Mouse (Mus musculus): ENCODE results near the gene Snd1.
A peak's percentile ranks its signal among the peaks of the same experiment; 100 is the strongest.

Snd1 gene

DNA sequence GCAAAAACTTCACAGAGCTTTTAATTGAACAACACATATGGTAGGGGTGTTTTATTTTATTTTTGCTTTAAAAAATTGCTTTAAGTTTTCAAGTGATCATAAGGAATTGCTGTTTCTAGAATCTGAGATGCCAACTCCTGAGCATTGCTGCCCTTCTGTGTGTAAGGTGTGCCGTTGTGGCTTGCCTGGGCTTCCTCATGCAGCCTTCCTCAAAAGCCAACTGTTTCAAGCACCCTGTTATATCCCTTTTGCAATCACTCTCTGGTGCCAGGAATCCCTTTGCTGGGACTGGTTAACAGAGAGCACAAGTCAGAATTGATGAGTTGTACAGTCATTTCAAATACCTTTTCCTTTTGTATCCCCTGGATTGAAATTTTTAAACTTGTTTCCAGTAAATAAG is 120.3 kb downstream of the Snd1 start:
- DNase-seq (ENCODE audit: low spot score), result no peak

DNA sequence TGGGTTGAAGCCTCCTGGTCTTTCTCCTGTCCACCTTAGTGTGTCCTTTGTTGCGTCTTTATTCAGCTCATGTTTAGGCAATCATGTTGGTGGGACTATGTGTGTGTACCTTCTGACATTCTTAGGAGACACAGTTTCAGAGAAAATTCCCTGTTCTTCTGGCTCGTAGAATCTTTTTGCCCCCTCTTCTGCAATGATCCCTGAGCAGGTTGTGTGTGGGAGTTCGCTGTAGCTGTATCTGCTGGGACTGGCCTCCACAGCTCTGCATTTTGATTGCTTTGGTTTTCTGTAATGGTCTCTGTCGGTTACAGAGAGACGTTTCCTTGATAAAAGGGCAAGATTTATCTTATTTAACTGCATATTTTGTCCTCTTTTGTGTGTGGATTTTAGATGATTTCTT is 122.3 kb downstream of the Snd1 start:
- peak; percentile 53 for DNase-seq (ENCODE audit: low spot score)

DNA sequence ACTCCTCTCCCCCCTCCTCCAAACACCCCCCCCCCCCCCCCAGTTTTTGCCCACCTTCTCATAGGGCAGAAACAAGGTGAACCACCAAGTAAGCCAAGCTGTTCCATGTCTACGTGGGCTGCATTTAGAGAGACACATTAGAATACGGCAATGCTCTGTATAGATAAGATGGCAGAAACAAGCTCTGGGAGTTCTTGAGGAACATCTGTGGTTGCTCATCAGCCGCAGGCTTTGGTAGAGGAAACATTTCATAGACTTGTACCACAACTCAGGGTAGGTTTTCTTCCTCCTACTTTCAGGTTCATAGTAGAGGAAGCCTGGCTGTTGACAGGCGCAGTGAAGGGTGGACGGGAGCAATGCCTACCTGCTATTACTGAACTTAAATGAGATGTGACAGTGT is 124.2 kb downstream of the Snd1 start:
- no peak for DNase-seq (ENCODE audit: low spot score)

DNA sequence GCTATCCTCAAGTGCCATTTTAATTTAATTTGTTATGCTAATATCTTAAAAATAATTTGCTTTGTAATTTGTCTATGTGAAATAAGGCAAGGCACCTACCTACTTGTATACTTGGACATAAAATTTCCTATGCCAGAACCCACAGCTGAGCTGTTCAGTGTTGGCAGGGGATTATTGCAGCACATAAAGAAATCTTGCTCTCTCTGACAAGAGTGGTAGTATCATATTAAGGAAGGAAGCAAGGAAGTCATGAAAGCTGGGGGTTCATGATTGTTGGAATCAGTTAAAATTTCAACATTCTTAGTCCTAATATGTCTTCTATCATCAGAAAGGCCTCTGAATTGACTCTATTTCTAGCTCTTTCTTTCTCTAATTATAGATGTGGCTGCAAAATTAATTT is 125.5 kb downstream of the Snd1 start:
- no peak for DNase-seq (ENCODE audit: low spot score)

DNA sequence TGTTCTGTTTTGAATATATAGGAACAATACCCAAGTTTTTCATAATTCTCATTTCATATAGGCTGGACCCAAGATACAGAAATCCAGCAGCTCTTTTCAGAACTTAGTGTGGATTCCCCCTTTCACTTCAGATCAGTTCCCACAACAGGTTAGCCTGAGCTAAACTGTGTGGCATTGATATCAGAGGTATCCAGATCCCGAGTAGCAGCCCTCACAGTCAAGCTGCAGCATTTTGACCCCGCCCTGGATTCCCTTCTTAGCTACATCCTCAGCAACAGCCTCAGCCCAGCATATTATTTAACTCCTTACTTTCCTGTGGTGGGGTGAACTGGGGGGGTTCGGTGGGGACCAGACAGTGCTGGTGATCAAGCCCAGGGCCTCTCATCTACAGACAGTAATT is 128.5 kb downstream of the Snd1 start:
- DNase-seq (ENCODE audit: low spot score), result no peak

DNA sequence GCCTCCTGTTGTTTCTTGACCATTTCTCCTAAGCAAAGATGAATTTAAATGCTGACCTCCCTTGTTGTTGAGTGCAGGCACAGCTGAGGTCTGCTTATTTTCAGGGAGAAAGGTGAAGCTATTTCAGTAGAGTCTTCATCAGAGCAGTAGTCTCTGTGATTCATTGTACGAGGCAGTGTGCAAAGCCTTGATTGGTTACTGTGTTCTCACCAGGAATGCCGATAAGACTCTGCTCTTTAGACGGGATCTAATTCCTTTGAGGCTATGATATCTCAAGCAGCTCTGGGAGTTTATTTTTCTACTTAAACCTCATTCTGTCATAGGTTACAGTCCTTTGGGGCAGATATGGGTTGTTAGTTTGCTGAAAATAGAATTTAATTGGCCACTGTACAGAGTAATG is 128.9 kb downstream of the Snd1 start:
- DNase-seq (ENCODE audit: low spot score), result no peak

DNA sequence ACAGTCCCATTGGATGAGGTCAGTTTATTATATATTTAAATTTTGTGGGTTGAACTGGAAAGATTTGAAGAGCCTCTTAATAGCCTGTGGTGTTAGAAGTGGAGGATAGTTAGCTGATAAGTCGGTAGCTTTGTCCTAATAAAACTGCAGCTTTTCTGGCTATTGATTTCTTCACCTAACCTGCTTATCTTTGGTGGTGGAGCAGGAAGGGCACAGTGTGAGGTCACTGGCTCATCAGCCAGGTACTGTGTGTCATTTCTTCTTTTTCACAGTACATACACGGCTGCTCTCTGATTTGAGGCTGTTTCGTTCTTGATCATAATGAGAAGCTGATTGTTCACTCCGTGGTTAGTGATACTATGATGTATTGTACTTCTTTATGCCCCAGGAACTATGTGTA is 134.4 kb downstream of the Snd1 start:
- DNase-seq (ENCODE audit: low spot score), result no peak

DNA sequence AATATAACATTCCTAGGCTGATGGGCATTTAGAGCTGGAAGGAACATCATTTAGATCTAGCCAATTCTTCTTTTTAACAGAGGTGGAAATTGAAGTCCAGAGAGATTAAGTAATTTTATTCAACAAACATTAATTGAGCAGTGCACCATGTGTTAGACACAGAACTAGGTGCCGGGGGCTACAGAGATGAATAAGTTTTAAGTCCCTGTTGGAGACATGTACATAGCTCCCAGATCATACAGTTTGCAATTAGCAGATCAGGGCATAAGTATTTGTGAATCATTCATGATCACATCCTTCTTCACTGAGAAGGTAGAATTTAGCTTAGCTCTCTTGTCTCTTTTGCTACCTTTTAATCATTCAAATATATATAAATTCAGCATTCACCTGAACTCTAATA is 135.2 kb downstream of the Snd1 start:
- DNase-seq (ENCODE audit: low spot score), result no peak

DNA sequence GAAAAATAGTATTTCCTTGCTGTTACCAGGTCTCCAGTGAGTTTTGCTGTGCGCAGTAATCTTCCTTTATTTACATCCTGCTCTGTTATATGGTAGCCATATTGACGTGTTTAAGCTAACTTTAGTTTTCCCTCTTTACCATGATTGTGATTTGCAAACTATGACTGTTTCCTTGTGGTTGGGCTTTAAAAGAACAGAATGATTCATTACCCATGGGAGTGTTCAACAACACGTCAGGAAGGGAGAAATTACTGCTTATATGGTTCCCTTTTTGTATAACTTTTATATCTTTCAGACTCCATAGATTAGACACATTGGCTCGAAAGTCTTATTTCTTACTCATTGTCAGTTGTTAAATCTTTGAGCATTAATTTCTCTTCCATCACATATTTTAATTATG is 138.5 kb downstream of the Snd1 start:
- DNase-seq (ENCODE audit: low spot score), result no peak

DNA sequence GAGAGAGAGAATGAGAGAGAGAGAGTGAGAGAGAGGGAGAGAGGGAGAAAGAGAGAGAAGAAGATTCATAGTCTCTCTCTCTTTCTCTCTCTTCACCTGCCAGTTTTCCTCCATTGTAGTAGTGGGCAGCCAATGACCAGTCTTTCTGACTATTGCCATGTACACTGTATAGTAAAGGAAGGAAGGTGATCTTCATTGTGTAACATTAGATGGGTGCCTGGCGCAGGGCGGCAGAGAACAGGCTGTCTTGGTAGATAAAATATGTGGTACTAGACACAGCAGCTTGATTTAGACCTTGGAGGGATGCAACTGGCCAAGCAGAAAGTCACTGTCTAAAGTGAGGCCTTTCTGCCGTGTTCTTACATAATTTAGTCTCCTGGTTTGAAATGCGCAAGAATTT is 139.9 kb downstream of the Snd1 start:
- no peak for DNase-seq (ENCODE audit: low spot score)

DNA sequence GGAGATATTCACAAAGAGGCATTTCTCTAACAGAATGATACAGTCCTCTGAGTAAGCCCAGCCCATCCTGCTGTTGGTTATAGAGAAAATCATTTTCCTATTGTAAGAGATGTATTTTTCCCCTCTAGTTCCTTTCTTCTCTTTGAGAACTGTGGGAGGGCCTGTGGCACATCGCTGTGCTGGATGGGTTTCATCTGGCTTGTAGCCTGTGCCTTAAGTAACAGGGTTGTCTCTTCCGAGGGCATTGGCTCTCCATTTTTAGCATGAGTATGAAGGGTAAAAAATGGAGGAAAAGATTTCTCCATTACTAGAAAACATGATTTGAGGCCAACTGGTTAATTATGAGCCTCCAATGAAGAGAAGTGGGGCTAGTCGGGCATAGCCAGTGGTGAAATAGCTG is 140.5 kb downstream of the Snd1 start:
- DNase-seq (ENCODE audit: low spot score), result no peak

DNA sequence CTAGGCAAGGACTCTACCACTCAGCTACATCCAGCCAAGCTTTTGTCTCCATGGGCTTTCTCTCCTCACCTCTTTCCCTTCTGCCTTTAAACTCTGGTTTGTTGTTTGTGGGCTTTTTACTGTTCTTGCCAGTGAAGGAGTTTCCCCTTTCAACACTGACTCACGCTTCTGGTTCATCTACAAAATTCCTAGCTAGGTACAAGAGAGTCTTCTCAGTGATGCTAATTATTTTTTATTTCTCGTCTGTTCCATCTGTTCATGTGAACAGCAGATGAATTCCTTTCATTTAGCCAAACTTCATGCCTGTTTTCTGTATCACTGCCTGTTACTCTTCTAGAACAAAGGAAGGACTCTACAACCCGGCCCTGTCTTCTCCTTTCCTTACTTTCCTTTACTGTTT is 141.0 kb downstream of the Snd1 start:
- DNase-seq (ENCODE audit: low spot score), result no peak

DNA sequence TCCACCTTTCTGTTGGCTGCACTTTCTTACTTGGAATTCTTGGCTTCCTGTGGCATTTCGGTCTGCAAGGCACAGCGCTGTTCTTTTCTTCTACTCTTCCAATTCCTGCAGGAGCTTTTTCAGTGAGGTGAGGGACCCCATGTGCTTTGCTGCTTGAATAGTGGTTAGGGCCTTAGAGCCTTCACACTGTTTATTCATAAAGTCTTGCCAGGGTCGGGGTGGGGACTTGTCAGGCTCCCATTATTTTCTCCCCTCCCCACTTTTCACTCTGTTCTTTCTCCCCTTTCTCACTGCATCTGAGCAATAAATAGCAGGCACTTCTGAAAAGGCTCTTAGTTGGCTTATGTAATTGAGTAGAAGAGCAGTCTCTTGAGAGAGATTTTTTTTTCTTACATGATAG is 143.4 kb downstream of the Snd1 start:
- no peak for DNase-seq (ENCODE audit: low spot score)

DNA sequence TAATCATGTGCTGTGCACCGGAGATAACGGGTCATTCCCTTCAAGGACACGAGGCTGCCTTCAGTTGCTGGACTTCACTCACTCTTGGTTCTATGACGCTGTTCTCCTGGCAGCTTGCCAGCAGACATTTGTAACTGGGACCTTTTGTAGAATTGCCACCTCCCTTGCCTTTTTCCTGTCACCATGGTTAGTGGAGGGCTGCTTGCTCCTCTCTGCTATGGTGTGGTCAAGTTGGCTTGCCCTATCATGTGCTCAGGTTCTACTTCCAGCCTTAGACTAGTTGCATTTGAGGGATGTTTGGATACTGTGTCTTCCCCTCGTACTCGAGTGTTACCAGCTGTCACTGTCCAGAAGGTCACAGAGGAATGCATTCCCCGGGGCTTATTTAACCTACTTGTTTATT is 143.8 kb downstream of the Snd1 start:
- DNase-seq (ENCODE audit: low spot score), result peak; percentile 36

DNA sequence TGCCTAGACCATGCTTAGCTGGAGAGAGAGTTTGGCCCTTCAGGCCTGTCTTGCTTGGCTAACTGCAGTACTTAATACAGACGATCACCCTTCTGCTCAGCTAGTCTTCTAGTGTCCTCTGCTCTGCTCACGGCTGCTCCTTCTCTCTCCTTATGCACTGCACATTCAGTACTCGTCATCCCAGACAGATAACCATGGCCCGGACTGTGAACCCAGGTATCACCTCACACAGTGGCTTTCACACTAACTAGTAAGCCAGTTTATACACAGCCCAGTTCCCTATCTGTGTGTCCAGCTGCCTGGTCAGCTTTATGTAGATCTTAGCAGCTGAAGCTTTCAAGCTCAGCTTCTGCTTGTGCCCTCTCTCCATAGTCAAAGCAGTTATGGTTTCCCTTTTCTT is 146.5 kb downstream of the Snd1 start:
- DNase-seq (ENCODE audit: low spot score), result no peak

DNA sequence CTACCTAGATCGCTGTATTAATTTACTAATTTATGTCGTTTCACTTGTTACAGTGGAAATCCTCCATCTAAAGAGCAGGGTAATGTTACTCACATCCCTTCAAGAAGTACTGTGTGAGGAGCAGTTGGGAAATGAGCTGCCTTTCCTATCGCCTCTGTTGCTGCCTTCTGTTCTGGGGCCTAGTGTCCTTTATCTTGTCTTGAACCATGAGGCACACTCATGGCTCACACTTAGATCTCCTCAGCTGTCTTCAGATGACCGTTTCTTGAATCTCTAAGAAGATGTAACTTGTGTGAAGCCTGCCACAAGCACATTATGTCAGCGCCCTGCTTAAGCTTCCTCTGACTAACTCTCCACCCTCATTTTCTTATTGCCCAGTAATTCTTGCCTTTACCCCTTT is 147.0 kb downstream of the Snd1 start:
- no peak for DNase-seq (ENCODE audit: low spot score)

DNA sequence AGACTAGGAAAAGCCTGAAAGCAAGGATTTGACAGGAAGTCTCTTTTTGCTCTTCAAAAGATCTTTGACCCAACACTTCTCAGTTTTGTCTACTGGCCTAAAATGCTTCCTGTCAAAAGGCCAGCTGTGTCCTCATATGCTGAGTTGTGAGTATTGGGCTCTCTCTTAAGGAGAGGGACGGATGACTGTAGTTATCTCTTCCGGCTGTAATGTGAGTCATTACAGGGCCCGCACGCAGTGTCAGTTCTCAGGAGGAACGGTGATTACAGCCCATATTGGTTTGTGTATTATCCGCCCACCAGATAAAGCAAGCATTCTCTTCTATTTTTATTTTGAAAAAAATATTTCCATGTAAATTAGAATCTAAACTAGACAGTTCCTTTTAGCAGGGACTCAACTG is 147.6 kb downstream of the Snd1 start:
- no peak for DNase-seq (ENCODE audit: low spot score)

DNA sequence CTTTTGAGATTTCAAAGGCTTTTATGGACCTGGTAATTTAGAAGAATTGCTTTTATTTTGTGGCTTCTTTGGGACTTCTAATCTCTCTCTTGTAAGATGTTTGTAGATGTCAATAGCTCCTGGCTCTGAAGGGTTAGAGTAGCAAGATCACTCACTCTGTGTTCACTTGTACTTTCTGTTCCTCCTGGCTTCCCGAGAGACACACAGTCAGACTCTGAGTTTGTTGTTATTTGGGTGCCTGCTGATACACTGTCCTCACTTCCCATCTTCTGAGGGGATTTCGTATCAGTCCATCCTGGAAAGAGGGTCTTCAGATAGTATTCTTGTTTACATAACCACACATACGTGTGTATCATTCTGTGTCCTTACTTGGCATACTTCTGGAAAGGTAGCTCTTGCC is 148.0 kb downstream of the Snd1 start:
- DNase-seq (ENCODE audit: low spot score), result no peak

DNA sequence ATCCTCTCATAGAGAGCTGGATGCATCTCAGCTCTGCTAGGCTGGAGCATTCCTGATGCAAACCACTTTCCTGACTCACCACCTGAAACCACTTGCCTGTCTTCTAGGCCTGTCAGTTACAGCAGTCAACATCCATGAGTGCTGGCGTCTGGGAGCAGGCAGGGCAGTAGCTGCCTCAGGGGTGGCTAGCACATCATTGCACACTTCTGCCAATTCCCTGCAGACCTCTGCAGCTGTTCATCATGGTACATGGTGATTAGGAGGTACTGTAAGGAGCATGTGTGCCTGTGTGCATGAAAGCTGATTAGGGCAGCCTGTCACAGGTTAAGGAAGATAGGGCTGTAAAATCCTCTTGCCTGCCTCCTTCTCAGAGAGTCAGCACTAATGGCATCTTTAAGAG is 153.5 kb downstream of the Snd1 start:
- no peak for DNase-seq (ENCODE audit: low spot score)

DNA sequence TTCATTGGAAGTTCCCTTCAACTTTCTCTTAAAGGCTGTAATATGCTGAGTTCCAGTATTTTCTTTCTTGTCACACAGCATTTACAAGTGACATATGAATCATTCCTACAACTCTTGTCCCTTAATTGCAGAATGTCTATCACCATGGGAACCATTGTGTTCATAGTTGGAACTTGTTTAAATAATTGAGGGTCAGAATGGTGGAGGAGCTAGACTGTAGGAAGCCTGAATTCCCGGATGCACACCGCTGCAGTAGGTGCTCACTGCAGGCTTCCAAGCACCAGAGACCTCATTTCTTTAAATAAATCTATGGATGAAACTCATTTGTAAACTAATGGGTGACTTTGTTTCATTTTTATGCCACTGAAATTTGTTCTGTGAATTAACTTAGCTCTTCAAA is 154.9 kb downstream of the Snd1 start:
- no peak for DNase-seq (ENCODE audit: low spot score)

DNA sequence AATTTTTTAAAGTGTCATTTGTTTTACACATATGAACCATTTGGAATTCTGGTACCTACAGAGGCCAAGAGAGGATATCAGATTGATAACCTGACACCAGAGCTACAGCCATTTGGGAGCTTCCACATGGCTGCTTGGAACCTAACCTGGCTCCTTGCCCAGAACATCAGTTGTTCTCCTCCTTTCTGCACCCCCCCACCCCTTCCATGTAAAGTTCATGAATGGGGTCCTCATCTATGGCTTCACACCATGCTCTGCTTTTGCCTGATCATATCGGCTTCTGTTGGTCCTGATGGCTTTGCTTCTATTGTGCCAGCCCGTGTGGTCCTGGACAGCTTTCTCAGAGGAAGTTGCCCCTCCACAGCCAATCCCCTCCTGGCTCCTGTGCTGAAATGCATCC is 156.0 kb downstream of the Snd1 start:
- DNase-seq (ENCODE audit: low spot score), result no peak

DNA sequence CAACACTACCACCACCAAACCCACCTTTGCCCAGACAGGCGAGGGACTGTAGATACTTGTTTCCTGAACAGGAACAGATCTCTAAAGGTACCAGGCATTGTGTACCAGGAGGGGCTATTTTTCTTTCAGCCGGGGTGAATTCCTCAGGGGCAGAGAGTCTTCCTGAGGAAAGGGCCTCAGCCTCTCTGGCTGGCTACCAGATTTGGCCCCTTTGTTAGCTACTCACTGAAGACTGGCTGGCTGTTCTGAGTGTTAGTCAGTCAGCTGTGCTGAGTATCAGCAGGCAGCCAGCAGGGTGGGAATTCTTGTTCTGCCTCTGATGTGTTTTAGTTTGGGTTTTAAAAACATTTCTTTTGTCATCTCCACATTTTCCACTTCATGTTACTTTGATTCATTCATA is 158.2 kb downstream of the Snd1 start:
- no peak for DNase-seq (ENCODE audit: low spot score)

DNA sequence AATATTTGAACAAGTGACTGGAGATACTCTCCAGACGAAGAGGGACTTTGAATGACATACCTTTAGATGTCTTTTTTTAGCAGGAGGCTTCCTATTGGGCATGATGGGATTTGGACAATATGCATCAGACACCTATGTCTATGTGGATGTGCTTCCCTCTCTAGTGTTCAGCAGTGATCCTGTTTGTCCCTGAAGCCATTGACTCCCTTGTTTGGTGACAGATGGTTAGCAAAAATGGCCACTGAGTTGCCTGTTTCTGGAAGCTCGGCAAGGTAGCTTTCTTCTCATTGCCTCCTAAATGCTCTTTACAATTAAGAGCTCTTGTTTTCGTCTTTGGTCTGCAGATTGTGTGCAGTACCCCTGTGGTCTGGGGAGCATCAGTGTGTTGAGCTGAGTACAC is 158.7 kb downstream of the Snd1 start:
- DNase-seq (ENCODE audit: low spot score), result no peak

DNA sequence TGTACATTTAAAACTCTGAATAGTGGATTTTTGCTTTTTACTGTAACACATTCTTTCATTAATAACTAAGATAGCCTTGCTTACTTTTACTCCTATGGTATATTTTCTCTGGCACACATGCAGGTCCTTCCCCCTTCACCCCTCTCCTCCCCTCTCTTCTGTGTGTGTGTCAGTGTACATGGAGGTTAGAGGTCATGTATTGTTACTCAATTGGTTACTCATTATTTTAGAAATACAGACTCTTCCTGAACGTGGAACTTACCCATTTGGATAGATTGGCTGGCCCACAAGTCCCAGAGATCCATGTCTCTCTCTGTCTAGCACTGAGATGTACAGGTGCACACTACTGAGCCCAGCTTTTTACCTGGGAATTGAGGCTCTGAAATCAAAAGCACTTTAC is 160.2 kb downstream of the Snd1 start:
- DNase-seq (ENCODE audit: low spot score), result no peak

DNA sequence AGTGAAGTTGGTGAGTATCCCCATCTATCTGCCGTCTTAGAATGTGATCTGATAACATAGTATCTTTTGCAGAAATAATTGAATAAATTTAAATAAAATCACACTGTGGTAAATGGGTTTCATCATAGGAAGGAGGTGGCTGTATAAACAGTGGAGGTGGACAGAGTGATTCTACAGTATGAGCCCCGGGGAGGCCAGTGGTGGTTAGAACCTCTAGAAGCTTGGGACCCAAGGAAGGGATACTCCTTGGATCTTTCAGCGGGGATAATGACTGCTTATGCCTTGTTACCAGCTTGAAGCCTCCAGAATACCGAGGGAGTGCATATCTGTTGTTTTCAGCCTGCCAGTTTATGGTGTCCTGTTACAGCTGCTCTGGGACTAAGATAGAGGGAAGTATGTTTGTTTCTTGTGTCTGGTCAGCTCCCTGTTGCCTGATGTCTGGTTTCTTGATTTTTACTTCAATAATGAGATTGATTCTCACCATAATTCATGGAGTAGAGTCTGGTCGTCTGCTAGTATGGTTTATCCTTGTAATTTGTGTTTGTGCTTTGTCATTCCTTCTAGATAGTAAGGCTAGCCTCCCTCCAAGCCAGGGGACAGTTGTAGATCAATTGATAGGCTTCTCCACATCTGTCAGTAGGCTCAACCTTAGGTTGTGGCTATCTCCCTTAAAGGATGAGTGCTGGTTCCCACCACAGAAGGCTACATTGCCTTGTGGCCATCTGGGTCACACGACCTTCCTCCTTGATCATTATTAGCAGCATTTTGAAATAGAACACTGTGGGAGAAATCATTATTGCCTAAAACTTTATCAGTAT is 160.8 kb downstream of the Snd1 start:
- no peak for DNase-seq (ENCODE audit: low spot score)
